Mouse (Mus musculus): ENCODE data around the gene Banf1. TPM values are rescaled to one million over a fixed set of nuclear protein-coding genes. Genes with fewer than 3 reads are reported as not detected.
A peak's percentile ranks its signal among the peaks of the same experiment; 100 is the strongest.
"Not testable (repeated sequence)": the region's sequence is repeated elsewhere in the genome, so short reads cannot be mapped to it uniquely, and the experiment has no call there.

The Banf1 gene
- polyA plus RNA-seq, 2 experiments, result 222 to 420 TPM

DNA sequence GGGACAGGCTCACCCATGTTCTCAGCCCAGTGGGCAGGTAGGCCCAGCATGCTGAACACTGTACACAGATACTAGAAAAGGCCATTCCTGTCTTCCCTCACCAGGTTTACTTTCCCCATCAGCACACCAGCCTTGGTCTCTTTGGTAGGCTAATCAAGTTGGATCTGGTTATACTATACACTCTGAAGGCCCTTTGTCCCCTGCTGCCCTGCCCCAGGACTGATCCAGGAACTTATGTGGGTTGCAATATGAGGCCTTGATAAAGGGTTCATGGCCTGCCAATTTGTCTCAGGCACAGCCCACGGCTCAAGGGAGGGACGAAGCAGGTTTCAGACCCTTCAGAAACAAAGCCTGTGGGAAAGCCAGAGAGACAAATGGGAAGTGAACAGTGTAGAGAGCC, 13.4 kb downstream of the Banf1 start:
- Histone ChIP-seq H3K36me3 (ENCODE audit: control insufficient read depth, insufficient read depth, low read length) (no peaks in the 10 kb centered on the region), H3K9me3 (ENCODE audit: control insufficient read depth, low read length) (no peaks in the 10 kb centered on the region), H3K27ac (replicated peaks; ENCODE audit: low read depth, low read length) (no peak overlapping the region), H3K4me3 (replicated peaks; ENCODE audit: low read length) (no peak overlapping the region), H3K4me2 (replicated peaks; ENCODE audit: low read depth, low read length, severe bottlenecking) (no peak overlapping the region), H3K4me1 (ENCODE audit: control insufficient read depth, insufficient read depth, low read length) (no peaks in the 10 kb centered on the region), H3K27me3 (ENCODE audit: control insufficient read depth, insufficient read depth, low read length) (no peaks in the 10 kb centered on the region), H3K9ac (ENCODE audit: low read depth, low read length, severe bottlenecking) (no peak overlapping the region)
- TF ChIP-seq POLR2A (IDR thresholded peaks at IDR 0.05; ENCODE audit: borderline replicate concordance, extremely low read depth, insufficient read depth, insufficient read length), result no peak
- 83% methylated on average over 2 of the region's 2 CpGs for whole genome bisulfite sequencing
- DNase-seq (ENCODE audit: low spot score) (no peak), ATAC-seq (ENCODE audit: low FRiP score, low read depth) (no peak)

DNA sequence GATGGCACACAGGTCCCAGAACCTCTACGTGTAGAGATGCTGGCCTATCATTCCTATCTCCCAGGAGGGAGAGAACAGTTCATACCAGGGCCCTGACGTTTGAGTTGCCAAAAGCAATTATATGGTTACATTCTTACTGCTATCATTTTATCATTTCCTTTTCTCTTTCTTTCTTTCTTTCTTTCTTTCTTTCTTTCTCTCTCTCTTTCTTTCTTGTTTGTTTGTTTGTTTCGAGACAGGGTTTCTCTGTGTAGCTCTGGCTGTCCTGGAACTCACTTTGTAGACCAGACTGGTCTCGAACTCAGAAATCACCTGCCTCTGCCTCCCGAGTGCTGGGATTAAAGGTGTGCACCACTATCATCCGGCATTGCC, 17.5 kb downstream of the Banf1 start, which contains the start of gene Cst6:
Gene Cst6 (minus strand): TSS at position 73 of the 372 bp plus-strand sequence.
- not testable (repeated sequence) for ATAC-seq (ENCODE audit: low FRiP score, low read depth)

DNA sequence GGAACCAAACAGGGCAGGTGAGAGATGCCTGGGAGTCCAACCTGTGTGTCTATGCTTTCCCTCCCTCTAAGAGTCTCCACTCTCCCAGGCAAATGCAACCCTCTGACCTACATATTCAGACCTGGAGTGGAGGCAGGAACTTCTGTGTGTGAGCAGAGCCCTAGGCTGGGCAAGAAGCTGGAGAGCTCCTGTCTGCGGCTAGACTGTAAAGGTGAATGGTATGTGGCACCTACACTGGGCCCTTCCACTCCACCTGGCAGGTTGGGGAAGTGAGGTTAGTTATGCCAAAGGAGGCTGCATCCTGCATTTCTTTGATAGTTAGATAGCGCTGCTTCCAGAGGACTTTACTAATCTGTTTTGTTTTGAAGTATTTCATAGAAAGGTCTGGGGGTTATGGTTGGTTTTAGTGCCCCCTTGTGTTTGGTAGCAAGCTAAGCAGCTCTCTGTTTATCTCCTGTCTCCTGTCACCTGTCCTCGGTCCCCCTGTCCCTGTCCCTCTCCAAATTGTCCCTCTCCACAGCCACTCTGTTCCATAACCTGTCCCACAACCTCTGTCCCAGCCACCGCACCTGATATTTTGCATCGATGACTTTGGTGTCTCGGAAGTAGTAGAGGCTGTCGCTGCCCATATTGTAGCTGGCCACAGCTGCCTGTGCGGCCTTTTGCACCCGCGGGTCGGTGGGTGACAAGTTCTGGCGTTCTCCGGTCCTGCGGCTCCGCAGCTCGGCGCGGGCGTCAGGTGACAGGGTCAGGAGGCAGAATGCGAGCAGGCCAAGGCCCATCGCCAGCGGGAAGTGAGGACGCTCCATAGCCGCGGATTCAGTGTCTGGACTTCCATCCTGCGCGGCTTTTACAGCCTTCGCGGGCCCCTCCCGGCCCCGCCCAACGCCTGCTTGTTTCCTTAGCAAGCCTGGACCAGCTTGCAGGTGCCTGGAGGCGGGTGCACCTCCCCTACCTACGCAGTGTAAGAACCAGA, 18.2 kb downstream of the Banf1 start:
- Histone ChIP-seq H3K36me3 (ENCODE audit: control insufficient read depth, insufficient read depth, low read length) (no peaks in the 10 kb centered on the region), H3K4me2 (replicated peaks; ENCODE audit: low read depth, low read length, severe bottlenecking) (peak overlapping the region; percentile 47), H3K4me3 (replicated peaks; ENCODE audit: low read length) (peak overlapping the region; percentile 27), H3K9me3 (ENCODE audit: control insufficient read depth, low read length) (no peaks in the 10 kb centered on the region), H3K9ac (ENCODE audit: low read depth, low read length, severe bottlenecking) (peak overlapping the region; percentile 54), H3K4me1 (ENCODE audit: control insufficient read depth, insufficient read depth, low read length) (no peaks in the 10 kb centered on the region), H3K27ac (replicated peaks; ENCODE audit: low read depth, low read length) (no peak overlapping the region), H3K27me3 (ENCODE audit: control insufficient read depth, insufficient read depth, low read length) (no peaks in the 10 kb centered on the region)
- WGBS, result 4% methylated on average over 32 of the region's 34 CpGs
- TF ChIP-seq POLR2A (IDR thresholded peaks at IDR 0.05; ENCODE audit: borderline replicate concordance, extremely low read depth, insufficient read depth, insufficient read length), result no peak
- DNase-seq (ENCODE audit: low spot score), result peak; percentile 42
- ATAC-seq (ENCODE audit: low FRiP score, low read depth), result no peak

More for the DNA sequence above, 17.5 kb downstream of the Banf1 start, which contains the start of gene Cst6:
- Histone ChIP-seq H3K9ac (ENCODE audit: low read depth, low read length, severe bottlenecking) (peak within 1 kb of the TSS; percentile 54), H3K4me3 (replicated peaks; ENCODE audit: low read length) (peak within 1 kb of the TSS; percentile 27), H3K4me2 (replicated peaks; ENCODE audit: low read depth, low read length, severe bottlenecking) (peak within 1 kb of the TSS; percentile 47)
- H3K27me3 ChIP-seq (ENCODE audit: control insufficient read depth, insufficient read depth, low read length); H3K9me3 ChIP-seq (ENCODE audit: control insufficient read depth, low read length); H3K27ac ChIP-seq (replicated peaks; ENCODE audit: low read depth, low read length); H3K36me3 ChIP-seq (ENCODE audit: control insufficient read depth, insufficient read depth, low read length); H3K4me1 ChIP-seq (ENCODE audit: control insufficient read depth, insufficient read depth, low read length); DNase-seq (ENCODE audit: low spot score): not testable (repeated sequence)
- WGBS, result 59% methylated on average over 6 of the region's 6 CpGs

DNA sequence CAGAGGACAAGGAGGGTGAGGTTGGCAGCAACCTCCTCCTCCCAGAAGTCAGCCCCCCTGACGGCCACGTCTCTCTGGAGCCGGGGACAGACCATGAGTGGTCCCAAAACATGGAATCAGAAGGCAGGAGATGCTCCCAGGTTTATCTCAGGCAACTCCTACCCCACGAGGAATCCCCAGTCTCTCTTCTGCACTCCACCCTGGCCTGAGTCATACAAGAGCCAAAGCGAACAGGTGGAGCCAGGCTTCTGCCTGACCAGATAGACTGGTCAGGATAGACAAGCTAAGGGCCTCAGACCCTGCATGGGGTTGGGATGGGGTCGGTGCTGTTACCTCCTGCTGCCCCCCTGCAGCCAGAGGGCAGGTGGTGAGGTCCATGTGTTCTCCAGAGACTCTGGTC, 18.9 kb downstream of the Banf1 start:
- no peak for DNase-seq (ENCODE audit: low spot score)
- H3K4me2 ChIP-seq (replicated peaks; ENCODE audit: low read depth, low read length, severe bottlenecking), result no peak overlapping the region
- no peak overlapping the region for H3K27ac ChIP-seq (replicated peaks; ENCODE audit: low read depth, low read length)
- no peaks in the 10 kb centered on the region for H3K4me1 ChIP-seq (ENCODE audit: control insufficient read depth, insufficient read depth, low read length)
- no peak overlapping the region for H3K4me3 ChIP-seq (replicated peaks; ENCODE audit: low read length)
- WGBS, result 74% methylated on average over 6 of the region's 6 CpGs
- H3K9me3 ChIP-seq (ENCODE audit: control insufficient read depth, low read length), result no peaks in the 10 kb centered on the region
- no peaks in the 10 kb centered on the region for H3K27me3 ChIP-seq (ENCODE audit: control insufficient read depth, insufficient read depth, low read length)
- no peak for TF ChIP-seq POLR2A (IDR thresholded peaks at IDR 0.05; ENCODE audit: borderline replicate concordance, extremely low read depth, insufficient read depth, insufficient read length)
- H3K36me3 ChIP-seq (ENCODE audit: control insufficient read depth, insufficient read depth, low read length), result no peaks in the 10 kb centered on the region
- ATAC-seq (ENCODE audit: low FRiP score, low read depth), result no peak
- no peak overlapping the region for H3K9ac ChIP-seq (ENCODE audit: low read depth, low read length, severe bottlenecking)

DNA sequence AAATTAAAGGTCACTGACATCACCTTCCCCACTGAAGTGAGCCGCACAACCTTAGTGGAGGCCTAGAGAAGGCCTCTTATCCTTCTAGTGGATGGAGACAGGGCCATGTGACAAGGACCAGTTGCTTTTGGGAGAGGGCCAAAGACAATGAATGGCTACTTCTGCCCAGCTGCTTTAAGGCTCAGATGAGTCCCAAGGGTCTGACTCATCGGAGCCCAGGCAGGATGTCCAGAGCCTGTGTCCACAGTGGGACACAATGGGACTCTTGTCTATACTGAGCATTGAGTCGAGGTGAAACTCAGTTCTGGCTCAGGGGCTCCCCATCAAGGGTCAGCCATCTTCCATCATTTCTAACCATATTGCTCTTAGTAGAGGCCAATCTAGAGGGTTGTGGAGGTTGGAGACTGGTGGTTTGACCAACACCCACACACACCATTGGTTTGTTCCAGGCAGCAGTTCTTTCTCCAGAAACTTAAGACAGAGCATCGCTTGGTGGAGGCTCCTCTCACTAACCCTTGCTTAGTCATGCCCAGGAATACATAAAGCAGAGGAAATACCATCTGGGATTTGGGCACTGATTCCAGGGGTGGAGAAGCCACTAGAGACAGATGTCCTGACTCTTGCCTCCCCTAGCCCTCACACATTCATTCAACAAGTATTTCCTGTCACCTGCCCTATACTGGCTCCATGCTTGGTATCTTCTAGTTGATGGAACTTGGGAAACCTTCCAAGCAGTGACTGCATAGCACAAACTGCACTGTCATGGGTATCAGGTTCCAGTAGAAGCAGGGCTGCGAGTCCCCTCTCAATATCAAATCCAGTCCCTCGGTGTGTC, 21.5 kb downstream of the Banf1 start:
- Histone ChIP-seq H3K27me3 (ENCODE audit: control insufficient read depth, insufficient read depth, low read length) (no peaks in the 10 kb centered on the region), H3K9me3 (ENCODE audit: control insufficient read depth, low read length) (no peaks in the 10 kb centered on the region), H3K9ac (ENCODE audit: low read depth, low read length, severe bottlenecking) (no peak overlapping the region), H3K36me3 (ENCODE audit: control insufficient read depth, insufficient read depth, low read length) (no peaks in the 10 kb centered on the region), H3K4me1 (ENCODE audit: control insufficient read depth, insufficient read depth, low read length) (no peaks in the 10 kb centered on the region), H3K4me3 (replicated peaks; ENCODE audit: low read length) (no peak overlapping the region), H3K27ac (replicated peaks; ENCODE audit: low read depth, low read length) (no peak overlapping the region), H3K4me2 (replicated peaks; ENCODE audit: low read depth, low read length, severe bottlenecking) (no peak overlapping the region)
- WGBS, result 74% methylated on average over 6 of the region's 6 CpGs
- DNase-seq (ENCODE audit: low spot score) (no peak), ATAC-seq (ENCODE audit: low FRiP score, low read depth) (no peak; the same call in 1 of the 2 replicates)
- TF ChIP-seq POLR2A (IDR thresholded peaks at IDR 0.05; ENCODE audit: borderline replicate concordance, extremely low read depth, insufficient read depth, insufficient read length), result no peak
